Mouse (Mus musculus) layer of hippocampus, adult 11-12 months (tissue): Measurements from ENCODE around the gene Sept4.

Experiments
- DNase-seq: peaks from one replicate; pipeline ENCODE4 v3.0.0; 2022; ENCODE audit warnings: low spot score

Gene Sept4

DNA sequence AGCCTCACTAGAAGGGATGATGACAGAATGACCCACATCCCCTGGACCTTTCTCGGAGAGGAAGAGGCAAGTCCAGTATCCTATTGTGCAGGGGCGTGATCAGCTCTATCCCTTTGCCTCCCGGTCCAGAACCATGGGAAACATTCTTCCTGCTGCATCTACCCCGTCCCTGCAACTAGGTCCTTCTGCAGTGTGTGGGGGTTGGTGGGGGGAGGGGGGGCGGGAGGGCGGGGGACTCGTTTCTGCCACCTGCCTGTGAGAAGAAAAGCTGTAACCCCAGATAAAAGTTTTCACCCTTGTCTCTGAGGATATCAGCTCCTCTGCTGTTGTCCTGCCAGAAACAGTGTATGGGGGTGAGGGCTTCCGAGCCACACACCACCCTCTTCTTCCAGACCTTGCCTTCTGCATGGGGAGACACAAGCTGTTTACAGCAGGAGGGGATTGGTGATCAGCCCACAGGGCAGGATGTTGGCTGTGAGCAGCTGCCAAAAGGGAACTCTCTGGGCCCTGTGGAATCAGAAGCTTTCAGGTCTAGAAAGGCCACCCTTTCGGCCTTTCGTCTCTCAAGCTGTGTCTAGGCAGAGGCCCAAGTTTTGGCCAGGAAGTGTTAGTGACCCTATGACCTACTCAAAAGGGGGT, 10.4 kb downstream of the Sept4 start:
- DNase-seq: no peak

DNA sequence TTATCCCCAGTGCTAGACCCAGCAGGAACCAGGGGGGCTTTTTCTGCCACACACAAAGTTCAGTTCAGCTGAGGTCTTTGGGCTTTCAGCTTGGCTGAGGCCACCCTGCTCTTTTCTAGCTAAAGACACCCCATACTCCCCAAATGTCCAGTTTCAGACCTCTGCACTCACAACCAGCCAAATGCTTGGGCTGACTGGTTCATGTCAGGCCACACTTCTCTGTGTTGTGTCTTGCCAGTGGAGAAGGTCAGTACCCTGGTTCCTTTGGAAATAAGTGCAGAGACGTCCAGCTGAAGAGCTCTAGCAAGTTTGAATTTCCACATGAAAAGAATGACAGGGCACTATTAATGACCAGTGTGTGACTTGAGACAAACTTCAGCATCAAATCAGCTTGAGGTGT, 11.0 kb downstream of the Sept4 start:
- no peak for DNase-seq

DNA sequence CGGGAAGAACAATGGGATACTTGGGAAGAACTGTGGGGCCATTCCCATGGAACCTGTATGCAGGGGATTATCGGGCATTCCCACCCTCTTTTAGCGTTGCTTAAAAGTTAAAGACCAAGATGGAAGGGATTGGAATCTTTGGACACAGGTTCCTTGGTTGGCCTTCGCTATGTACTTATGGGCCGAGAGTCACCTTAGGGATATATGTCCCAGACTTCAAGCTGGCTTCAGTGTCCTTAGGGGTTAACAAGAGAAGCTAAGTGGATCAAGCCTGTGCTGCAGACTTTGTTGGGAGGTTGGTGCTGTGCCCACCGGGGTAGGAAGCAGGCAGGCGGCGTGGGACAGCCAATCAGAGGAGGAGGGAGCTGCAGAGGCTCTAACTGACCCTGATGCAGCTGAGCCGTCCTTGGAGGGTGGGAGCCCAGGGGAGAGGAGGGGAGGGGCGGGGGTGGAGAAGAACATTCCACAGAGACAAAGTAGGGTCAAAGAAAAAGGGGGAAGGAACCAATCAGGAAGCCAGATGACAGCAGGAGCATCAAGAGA, 11.9 kb downstream of the Sept4 start:
- DNase-seq: no peak

DNA sequence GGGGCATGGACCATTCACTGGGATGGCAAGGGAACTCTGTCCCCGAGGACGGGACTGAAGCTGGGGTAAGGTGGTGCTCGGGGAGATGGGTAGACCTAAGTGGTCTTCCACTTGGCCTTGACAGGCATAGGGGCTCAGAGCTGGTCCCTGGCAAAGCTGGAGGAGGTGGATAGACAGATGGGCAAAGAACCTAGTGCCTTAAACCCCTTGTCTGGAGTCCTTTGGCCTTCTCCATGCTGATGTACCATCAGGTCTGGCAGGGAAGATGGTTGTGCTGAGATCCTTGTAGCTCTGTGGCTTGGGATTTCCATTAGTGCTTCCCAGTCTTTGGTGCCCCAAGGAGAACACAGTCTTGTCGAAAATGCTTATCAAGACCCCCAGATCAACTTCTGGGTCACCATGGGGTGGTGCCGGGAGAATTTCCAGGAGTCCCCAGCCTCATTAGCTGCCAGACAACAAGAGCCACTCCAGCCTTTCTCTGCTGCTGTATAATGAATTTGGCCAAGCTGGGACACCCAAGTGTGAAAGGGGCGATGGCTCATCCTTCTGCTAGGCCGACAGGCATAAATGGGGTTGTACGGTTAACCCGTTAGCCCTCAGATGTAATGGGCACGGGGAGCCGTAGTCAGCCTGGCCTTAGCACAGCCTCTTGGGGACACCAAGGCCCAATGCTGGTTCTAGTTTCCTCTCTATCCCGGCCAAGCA, 12.6 kb downstream of the Sept4 start:
- DNase-seq: no peak

DNA sequence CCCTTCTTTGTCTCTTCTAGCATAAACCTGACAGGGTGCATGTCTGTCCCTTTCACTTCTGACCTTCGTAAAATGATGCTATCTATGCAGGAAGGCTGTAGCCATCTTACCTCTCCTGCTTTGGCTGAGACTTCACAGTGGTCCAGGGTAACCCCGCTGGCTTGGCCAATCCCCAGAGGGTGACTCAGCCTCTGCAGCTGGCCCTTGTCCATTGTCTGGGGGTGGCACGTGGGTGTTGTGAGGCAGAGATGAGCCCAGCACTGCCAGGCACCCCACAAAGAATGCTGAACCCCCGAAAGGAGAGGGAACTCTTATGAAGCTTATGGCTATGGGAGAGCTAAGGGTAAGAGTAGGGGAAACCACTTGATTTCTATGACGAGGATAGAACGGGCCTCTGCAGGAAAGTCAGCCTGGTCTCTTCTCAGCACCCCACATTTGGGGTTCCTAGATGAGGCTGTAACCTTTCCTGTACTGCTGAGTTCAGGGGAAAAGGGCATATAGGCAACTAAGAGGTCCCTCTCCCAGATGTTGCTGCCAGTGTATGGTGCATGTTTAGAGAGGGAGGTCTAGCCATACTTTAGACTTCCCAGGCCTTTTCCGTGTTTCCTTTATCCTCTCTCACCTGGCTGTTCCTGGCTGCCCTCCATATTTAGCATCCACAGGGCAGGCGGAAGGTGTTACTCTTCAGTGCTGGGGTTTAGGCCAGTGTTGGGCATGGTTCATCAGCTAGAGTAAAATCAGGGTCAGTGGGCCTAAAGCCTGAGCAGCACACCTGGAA, 13.4 kb downstream of the Sept4 start:
- DNase-seq: peak; percentile 82

DNA sequence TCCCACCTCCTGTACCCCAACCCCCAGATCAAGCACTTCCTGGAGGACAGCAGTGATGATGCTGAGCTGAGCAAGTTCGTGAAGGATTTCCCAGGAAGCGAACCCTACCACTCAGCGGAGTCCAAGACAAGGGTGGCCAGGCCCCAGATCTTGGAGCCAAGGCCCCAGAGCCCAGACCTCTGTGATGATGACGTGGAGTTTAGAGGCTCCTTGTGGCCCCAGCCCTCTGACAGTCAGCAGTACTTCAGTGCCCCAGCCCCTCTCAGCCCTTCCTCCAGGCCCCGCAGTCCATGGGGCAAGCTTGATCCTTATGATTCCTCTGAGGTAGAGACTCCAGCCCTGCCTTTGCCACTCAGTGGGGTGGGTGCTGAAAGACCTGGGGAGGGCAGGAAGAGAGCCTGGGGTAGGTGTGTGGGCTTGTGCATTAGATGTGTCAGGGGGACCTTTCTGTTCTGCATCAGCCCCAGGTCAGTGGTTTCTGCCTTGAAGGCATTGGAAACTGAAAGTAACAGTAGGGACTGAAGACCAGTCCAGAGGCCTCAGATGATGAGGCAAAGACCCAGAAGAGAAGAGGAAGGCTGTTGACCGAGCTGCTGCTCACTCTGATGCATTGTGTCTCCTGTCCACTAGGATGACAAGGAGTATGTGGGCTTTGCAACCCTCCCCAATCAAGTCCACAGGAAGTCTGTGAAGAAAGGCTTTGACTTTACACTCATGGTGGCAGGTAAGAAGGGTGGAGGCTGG, 14.8 kb downstream of the Sept4 start:
- no peak for DNase-seq

DNA sequence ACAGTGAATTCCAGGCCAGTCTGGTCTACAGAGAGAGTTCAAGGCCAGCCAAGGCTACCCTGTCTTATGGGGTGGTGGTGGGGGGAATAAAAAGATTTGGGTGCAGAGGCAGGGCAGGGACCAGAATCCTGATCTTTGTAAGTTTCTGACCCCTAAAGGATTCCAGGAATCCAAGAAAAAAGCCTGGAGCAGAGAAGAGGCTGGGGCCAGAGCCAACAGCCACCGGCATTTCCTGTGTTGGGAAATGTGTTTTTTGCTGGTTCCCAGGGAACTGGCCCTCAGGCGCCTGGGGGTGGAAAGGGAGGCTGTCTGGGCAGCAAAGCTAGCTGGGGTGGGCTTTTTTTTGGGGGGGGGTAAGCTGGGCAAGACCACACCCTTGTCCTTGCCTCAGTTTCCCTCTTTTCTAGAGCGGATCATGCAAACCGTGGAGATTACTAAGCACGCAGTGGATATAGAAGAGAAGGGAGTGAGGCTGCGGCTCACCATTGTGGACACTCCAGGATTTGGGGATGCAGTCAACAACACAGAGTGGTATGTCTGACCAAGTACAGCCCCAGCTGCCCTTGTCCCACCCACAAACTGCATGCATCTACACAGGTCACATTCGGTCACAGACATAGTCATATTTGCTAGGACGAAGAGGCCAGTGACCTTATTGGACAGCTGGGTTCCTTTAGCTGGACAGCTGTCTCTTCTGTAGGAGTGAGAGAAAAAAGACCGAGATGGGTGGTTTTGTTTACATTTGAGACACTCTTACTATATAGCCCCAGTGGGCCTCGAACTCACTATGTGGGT, 16.2 kb downstream of the Sept4 start:
- DNase-seq: no peak

DNA sequence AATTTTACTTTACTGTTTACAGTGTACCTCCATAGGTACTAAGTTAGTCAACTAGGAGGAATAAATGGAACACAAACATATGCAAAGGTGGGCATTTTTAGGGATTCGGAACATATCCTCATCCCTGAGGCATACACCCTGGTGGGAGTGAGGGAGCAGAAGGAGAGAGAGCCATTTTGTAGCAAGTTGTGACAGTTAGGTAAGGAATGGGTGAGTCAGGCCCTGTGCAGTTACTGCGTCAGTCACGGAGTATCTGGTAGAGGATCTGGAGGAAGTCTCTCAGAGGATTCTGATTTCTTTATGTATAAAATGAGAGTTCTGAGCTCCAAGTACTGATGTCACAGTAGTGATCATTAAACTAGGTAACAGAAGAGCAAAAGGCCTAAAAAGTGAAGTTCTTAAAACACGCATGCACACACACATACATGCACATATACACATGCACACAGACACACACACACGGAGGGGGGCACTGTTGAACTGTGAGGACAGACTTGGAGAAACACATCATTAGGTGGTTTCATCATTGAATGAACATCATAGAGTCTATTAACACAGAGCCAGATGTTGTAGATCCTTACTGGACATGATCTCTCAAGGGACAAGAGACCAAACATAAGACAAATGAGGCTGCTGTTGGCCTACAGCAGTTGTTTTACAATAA, 18.6 kb downstream of the Sept4 start:
- DNase-seq: no peak

DNA sequence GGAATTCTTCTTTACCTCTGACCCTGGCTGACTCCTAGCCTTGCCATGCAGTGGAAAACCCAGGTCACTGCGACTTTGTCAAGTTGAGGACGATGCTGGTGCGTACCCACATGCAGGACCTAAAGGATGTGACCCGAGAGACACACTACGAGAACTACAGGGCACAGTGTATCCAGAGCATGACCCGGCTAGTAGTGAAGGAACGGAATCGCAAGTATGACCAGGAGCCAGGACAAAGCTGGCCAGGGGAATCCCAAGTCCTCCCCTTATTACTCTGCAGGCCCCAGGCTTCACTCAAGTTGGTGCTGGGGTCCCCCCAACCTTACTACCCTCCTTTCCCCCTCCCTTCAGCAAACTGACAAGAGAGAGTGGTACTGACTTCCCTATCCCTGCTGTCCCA, 20.9 kb downstream of the Sept4 start:
- DNase-seq: no peak

DNA sequence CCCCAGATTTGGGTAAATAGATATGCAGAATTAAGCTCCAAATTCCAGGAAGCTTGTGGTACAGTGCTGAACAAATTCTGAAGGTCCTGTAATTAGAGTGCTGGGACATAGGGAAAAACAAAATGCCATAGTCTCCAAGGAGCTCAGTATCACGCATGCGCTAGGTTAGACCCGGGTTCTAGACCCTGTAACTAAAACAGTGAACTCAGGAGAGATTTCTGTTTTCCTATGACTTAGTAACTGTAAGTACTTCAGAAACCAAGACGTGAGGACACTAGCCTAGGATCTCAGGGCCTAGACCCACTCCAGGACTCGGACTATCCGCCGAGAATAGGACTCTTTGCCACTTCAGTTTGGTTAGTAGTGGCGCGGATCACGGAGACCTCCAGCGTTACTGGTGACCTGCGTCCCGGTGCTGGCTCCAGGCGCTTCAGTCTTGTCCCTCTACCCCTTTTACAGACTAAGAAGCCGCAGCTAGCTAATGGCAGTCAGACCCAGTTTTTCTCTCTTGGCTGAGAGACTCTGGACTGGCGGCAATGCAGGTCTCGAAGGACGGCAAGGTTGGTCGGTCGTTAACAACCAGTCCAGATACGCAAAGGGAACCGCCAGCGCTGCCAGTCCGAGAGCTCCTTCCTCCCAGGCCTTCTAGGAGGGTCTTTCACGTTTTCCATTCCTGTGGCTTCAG, 22.3 kb downstream of the Sept4 start:
- DNase-seq: no peak

DNA sequence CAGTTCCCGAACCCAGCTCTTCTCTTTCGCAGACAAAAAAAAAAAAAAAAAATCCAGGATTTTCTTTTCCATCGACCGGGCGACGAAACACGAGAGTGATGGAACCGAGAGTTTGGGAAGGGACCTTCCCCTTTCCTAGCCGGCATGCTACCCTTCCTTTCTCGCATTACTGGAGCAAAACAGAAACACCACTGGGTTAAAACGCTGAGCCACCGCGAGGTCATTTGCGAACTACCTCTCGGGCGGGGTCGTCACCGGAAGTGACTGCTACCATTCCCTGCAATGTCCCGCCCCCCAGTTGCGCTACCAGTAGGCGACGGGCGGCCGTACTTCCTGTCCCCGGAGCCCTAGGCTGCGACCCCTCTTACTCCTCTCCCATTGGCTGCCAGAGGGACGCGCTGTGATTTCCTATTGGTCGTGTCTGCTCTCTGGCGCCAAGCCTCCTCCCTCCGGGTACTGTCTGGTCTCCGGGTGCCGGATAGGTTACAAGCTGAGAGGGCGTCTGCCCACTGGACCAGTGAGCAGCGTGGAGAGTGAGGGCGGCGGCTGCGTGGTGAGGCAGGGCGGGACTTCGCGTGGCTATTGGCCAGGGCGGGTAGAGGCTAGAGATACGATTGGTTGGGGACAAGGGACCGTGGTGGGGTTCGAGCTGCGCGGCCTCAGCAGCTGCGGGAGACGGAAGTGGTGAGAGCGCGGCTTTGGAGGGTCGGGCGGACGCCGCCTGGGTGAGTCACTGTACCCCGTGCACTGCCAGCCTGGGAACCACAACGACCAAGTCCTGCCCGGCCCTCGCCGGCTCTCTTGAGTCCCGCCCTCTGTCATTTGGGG, 23.0 kb downstream of the Sept4 start, which contains the start of gene Mtmr4:
TSS of gene Mtmr4 (plus strand) at position 637 of the 828 bp plus-strand sequence.
- DNase-seq: peak; percentile 100

DNA sequence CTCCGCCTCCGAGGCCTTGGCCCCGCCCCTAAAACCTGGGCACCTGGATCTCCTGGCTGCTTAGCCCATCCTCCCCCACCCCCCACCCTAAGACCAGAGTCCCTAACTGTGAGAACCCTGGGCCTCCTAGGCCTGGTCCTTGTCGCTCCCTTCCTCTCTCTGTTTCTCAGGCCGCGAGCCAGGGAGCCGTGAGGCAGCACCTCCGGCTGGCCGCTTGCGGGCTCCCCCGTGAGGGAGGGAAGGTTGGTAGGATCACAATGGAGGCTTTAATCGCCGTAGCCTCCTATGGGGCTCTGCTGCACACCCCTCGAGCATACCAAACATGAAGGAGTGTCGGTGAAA, 23.6 kb downstream of the Sept4 start:
- no peak for DNase-seq

DNA sequence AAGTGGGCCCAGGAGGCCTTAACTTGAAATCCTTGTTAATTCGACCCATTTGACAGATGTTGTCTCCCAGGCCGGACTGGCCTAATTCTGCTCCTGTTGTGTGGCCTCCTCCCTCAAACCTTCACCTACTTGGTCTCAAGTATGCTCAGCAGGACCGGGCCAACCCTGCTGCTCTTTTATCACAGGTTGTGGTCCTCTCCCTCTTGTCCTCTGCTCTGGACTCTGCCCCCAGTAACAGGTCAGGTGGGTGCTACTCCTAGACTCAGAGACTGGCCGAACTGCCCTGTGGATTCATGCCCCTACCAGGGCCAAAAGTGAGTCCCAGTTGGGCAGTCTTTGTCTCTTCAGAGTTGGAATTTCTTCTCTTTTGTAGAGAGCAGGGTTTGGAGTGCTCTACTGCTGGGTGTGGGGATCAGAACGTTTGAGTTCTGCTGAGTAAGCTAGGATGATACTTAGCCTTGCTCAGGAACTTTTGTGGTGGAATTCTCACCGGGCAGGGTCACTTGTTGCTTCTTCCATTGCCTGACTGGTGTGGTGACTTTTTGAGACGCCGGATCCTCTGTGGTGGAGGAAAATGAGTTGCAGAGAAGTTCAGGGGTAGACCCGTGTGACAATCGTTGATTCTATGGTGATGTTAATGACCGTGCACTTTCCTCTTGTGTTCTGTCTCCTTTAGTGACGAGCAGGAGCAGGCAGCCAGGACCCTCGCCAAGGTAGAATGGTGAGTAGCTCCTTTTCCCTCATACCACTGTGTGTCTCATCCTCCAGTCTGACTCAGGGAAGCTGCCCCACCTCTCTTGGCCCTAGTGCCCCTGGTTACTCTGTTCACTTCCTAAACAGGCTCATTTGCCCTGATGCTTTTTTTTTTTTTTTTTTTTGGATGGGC, 24.3 kb downstream of the Sept4 start:
- no peak for DNase-seq

DNA sequence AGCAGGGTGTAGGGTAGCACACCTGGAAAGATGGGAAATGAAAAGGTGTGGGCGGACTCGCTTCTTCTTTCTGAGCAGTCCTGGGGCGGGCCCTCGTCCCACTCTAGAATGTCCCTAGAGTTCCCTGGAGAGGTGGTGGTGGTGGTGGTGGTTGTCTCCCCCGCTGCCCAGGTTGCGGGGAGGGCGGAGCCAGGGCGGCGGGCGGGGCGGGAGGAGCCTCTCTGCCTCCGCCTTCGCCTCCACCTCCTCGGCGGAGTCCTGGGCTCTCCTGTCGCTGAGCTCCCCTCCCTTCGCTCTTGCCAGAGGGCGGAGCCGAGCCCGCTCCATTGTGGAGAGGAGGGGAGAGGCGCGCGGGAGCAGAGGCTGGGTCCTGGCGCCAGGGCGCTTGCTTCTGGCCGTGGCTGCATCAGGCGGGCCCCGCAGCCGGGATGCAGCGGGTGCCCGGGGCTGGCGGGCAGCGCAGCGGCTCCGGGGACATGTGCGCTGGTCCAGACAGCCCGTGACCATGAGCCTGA, 26.7 kb downstream of the Sept4 start:
- DNase-seq: peak; percentile 82

DNA sequence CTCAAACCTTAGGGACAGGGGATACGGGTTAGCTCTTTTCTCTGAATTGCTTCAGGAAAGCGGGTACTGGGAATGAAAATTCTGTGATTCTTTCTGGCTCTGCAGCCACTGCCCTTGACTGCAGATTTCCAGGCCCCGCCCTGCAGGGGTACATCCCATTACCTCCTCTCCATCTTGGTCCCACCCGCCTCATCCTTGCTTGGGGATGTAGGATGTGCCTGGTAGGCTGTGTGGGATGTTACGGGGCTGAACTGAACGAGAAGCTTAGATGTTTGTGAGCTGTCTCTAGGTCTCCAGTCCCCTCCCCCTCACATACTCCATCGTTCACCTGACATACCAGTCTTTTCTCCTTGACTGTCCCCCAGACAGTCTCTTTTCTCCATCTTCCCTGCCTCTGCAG, 27.3 kb downstream of the Sept4 start:
- no peak for DNase-seq

DNA sequence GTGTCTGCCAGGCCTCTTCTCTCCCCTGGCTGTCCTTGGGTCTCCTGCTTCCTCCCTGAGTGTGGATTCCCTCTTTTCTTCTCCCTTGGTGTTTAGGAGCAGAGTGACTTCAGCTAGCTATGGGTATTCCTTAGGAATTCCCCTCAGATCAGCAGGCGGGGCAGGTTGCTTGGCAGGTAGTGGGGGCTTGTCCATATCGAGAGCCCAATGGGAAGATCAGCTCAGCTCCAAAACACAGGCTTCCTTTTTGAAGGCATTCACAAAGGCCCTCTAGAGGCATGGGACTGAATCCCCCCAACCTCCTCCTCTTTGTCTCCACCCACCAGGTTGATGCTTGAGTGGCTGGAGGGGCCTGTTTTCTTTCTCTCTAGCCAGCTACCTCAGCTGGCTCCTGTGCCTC, 27.8 kb downstream of the Sept4 start:
- no peak for DNase-seq

DNA sequence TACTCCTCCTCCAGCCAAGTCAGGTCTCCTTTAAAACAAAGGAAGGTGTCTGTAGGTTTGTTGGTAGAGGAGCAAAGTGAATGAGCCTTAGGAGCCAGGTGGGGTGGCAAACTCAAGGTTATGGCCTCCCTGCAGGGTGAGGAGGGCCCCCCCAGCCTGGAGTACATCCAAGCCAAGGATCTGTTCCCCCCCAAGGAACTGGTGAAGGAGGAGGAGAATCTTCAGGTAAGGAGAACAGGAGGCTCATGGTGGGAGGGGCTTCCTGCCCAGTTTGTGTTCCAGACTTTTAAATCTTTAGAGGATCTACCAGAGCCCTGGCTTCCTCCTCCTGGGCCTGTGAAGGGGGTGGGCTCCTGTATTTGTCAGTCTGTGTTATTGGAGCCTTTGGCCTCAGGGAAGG, 28.4 kb downstream of the Sept4 start:
- DNase-seq: no peak
